Mouse (Mus musculus): ENCODE measurements around the gene Pdcd5. TPM values are rescaled to one million over a fixed set of nuclear protein-coding genes. Genes with fewer than 3 reads are reported as not detected.

Gene Pdcd5
- polyA plus RNA-seq, 1 experiment from 2014 or later, result 193 TPM

DNA sequence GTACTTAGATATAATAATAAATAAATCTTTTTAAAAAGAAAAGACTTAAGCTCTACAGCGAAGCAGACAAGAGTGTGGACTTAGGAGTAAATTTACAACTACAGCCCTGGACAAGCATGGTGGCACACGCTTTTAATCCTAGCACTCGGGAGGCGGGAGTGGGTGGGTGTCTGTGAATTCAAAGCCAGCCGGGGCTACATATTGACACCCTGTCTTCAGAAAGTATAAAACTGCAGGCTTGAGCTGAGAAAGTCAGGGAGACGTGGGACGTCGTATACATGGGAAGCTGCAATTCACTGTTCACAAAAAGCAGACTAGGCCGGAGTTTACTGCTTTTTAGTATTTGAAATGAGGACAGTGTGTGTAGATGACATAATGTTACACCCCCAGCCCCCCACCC, 10.4 kb downstream of the Pdcd5 start:
- no peak overlapping the region for H3K4me2 ChIP-seq
- H3K27me3 ChIP-seq (replicated peaks), result no peaks in the 10 kb centered on the region
- H3K4me1 ChIP-seq, result no peaks in the 10 kb centered on the region
- H3K9ac ChIP-seq, result no peak overlapping the region
- WGBS (ENCODE audit: insufficient replicate concordance), result 89% methylated on average over 9 of the region's 9 CpGs
- H3K36me3 ChIP-seq, result peaks cover 96% of the 10 kb centered on the region
- H3K27ac ChIP-seq, result no peak overlapping the region
- ATAC-seq, result no peak
- H3K4me3 ChIP-seq, result no peak overlapping the region
- H3K9me3 ChIP-seq (replicated peaks), result no peaks in the 10 kb centered on the region

DNA sequence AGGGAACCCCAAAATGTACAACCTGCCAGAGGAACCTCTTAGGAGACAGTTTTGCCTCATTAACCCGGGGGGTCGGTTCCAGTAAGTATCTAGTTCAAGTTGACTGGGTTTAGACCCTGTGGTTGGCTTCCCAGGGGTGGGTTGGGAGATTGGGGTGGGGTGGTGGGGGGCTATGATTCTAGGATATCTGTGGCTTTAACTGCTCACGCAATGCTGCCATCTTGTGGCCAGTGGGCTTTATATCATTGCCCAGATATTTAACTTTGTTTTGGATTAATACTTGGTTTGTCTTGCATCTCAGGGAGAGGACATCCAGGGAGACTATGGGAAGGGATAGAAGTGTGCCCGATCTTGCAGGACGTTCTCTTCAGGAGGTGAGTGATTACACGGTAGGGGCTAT, 11.1 kb downstream of the Pdcd5 start:
- Histone ChIP-seq H3K27me3 (replicated peaks) (no peaks in the 10 kb centered on the region), H3K9me3 (replicated peaks) (no peaks in the 10 kb centered on the region), H3K4me2 (no peak overlapping the region), H3K9ac (no peak overlapping the region), H3K27ac (no peak overlapping the region), H3K36me3 (peaks cover 96% of the 10 kb centered on the region), H3K4me3 (no peak overlapping the region), H3K4me1 (no peaks in the 10 kb centered on the region)
- no peak for ATAC-seq
- WGBS (ENCODE audit: insufficient replicate concordance), result 68% methylated on average over 6 of the region's 6 CpGs

DNA sequence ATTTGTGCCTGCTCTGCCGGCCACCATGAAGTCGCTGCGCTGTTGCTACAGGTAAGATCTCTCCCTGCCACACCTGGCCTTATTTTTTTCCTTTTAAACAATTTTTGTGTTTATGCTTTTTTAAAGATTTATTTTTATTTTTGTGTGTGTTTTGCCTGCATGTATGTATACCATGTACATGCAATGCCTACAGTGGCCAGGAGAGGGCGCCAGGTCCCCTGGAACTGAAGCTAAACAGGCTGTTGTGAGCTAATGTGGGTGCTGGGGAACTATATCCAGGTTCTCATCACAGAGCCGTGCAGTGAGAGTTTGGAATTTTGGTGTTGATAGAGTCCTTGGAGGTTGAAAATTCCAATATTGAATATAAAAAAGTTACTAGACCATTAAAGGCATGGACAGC, 18.8 kb downstream of the Pdcd5 start:
- peaks cover 95% of the 10 kb centered on the region for H3K36me3 ChIP-seq
- H3K4me1 ChIP-seq, result no peaks in the 10 kb centered on the region

DNA sequence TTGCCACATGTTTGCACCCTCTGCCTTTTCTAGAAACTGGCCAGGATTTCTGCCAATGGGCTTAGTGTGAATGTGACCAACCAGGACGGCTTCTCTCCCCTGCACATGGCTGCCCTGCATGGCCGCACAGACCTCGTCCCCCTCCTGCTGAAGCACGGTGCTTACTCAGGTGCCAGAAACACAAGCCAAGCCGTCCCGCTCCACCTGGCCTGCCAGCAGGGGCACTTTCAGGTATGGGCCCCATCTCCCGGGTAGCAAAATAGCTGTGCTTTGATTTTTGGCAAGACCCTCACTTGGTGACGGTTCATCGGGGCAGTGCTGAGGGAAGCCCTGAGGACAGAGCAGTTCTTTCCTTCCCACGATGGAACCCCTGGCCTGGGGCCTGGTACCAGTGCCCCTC, 19.9 kb downstream of the Pdcd5 start:
- H3K4me2 ChIP-seq, result no peak overlapping the region
- no peak overlapping the region for H3K4me3 ChIP-seq
- no peaks in the 10 kb centered on the region for H3K9me3 ChIP-seq (replicated peaks)
- H3K9ac ChIP-seq, result no peak overlapping the region
- H3K4me1 ChIP-seq, result no peaks in the 10 kb centered on the region
- 84% methylated on average over 10 of the region's 10 CpGs for WGBS (ENCODE audit: insufficient replicate concordance)
- ATAC-seq, result no peak
- peaks cover 95% of the 10 kb centered on the region for H3K36me3 ChIP-seq
- no peaks in the 10 kb centered on the region for H3K27me3 ChIP-seq (replicated peaks)
- no peak overlapping the region for H3K27ac ChIP-seq

More for the DNA sequence above, 18.8 kb downstream of the Pdcd5 start:
- no peak for ATAC-seq
- no peak overlapping the region for H3K9ac ChIP-seq
- no peak overlapping the region for H3K4me3 ChIP-seq
- no peak overlapping the region for H3K4me2 ChIP-seq
- no peaks in the 10 kb centered on the region for H3K27me3 ChIP-seq (replicated peaks)
- no peak overlapping the region for H3K27ac ChIP-seq
- WGBS (ENCODE audit: insufficient replicate concordance), result 64% methylated on average over 5 of the region's 5 CpGs
- no peaks in the 10 kb centered on the region for H3K9me3 ChIP-seq (replicated peaks)

DNA sequence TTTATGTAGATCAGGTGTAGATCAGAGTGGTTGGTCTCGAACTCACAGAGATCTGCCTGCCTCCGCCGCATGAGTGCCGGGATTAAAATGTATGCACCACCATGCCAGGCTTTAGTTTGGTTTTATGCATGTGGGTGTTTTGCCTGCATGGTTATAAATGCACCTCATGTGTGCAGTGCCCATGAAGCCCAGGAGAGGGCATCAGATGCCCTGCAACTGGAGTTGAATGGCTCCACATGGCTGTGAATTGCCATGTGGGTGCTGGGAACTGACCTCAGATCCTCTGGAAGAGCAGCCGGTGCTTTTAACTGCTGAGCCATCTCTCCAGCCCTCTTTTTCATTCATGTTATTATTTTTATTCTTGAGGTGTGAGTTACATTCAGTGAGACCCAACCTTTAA, 21.3 kb downstream of the Pdcd5 start:
- WGBS (ENCODE audit: insufficient replicate concordance), result 92% methylated on average over 5 of the region's 5 CpGs
- H3K27me3 ChIP-seq (replicated peaks), result no peaks in the 10 kb centered on the region
- H3K9ac ChIP-seq, result no peak overlapping the region
- H3K27ac ChIP-seq, result no peak overlapping the region
- peaks cover 97% of the 10 kb centered on the region for H3K36me3 ChIP-seq
- no peak for ATAC-seq
- H3K4me2 ChIP-seq, result no peak overlapping the region
- no peaks in the 10 kb centered on the region for H3K9me3 ChIP-seq (replicated peaks)
- no peak overlapping the region for H3K4me3 ChIP-seq
- no peaks in the 10 kb centered on the region for H3K4me1 ChIP-seq

DNA sequence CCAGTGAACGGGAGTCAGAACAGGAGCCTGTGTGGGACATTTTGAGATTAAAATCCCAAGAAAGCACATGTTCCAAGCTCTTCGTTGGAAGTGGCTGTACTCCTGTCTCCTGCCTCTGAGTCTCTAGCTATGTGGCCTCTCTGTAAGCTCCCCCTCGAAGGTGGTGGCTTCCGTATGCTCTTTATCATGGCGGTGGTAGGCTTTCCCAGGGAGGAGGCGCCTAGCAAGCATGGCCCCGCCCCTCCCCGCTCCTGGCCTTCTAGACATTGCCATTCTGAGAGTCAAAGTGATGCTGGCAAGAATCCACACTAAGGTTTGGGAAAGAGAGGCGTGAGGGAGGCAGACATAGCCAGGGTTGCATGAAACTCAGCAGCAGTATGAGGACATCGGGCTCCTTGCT, 24.7 kb downstream of the Pdcd5 start:
- H3K27ac ChIP-seq, result no peak overlapping the region
- no peaks in the 10 kb centered on the region for H3K4me1 ChIP-seq
- no peak overlapping the region for H3K4me2 ChIP-seq
- H3K9me3 ChIP-seq (replicated peaks), result no peaks in the 10 kb centered on the region
- H3K27me3 ChIP-seq (replicated peaks), result no peaks in the 10 kb centered on the region
- ATAC-seq, result no peak
- H3K9ac ChIP-seq, result no peak overlapping the region
- H3K36me3 ChIP-seq, result peaks cover 100% of the 10 kb centered on the region
- 84% methylated on average over 10 of the region's 10 CpGs for WGBS (ENCODE audit: insufficient replicate concordance)
- H3K4me3 ChIP-seq, result no peak overlapping the region

DNA sequence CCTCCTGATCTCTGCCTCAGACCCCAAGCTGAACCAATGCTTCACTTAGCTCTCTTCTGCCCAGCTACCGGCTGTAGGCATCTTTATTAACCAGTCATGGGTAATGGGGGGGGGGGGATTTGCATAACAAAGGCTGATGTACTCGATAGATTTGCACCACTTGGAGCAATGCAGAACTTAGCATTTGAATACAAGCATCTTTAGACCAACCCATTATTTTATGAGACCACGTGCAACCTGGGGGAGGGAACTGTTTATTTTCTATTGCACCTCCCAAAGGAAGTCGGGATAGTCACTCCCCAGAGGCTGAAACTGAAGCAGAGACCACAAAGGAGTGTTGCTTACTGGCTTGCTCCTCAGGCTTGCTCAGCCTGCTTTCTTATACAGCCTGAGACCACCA, 29.8 kb downstream of the Pdcd5 start:
- H3K4me2 ChIP-seq, result no peak overlapping the region
- no peak overlapping the region for H3K27ac ChIP-seq
- H3K27me3 ChIP-seq (replicated peaks), result no peaks in the 10 kb centered on the region
- no peak overlapping the region for H3K9ac ChIP-seq
- 78% methylated on average over 4 of the region's 4 CpGs for WGBS (ENCODE audit: insufficient replicate concordance)
- ATAC-seq, result no peak
- no peaks in the 10 kb centered on the region for H3K9me3 ChIP-seq (replicated peaks)
- H3K4me1 ChIP-seq, result no peaks in the 10 kb centered on the region
- H3K36me3 ChIP-seq, result peaks cover 100% of the 10 kb centered on the region
- H3K4me3 ChIP-seq, result no peak overlapping the region

DNA sequence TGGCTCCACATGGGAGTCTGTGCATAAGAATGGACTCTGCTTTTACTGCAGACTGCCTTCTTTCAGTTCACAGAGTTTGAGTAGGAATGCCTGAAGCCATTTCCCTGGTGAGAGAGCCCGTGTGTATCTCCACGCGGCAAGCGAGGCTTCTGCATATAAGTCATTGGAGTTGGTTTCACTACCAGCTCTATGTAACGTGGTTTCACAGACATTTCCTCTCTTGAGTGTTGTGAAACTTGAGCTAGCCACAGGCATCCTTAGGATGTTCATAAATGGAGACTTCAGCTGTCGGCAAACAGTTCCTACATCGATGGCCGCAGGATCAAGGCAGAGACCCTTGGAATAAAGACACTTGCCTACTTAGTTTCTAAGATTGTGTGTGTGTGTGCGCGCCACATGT, 38.1 kb downstream of the Pdcd5 start:
- H3K9me3 ChIP-seq (replicated peaks), result 0 out of 2 replicates have a peak, but pooled peaks cover 4% of the 10 kb centered on the region
- H3K4me1 ChIP-seq, result no peaks in the 10 kb centered on the region
- H3K36me3 ChIP-seq, result peaks cover 97% of the 10 kb centered on the region
- no peak for ATAC-seq
- 88% methylated on average over 10 of the region's 10 CpGs for WGBS (ENCODE audit: insufficient replicate concordance)
- H3K4me3 ChIP-seq, result no peak overlapping the region
- H3K4me2 ChIP-seq, result no peak overlapping the region
- no peak overlapping the region for H3K27ac ChIP-seq
- H3K9ac ChIP-seq, result no peak overlapping the region
- H3K27me3 ChIP-seq (replicated peaks), result no peaks in the 10 kb centered on the region

DNA sequence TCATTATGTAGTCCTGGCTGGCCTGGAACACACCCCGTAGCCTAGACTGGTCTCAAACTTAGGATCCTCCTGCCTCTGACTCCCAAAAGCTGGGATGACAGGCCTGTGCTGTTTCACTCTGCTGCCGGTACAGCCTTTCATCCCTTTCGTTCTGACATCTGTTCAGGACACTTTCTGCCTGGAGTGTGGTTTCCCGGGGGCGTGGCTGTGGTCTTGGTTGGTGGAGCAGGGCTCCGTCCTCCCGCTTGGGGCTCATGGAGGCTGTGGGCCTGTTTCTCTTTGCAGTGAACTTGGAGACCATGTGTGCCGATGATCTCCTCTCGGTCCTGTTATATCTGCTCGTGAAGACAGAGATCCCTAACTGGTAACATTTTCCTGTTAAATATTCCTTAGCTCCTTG, 40.5 kb downstream of the Pdcd5 start:
- ATAC-seq, result no peak

DNA sequence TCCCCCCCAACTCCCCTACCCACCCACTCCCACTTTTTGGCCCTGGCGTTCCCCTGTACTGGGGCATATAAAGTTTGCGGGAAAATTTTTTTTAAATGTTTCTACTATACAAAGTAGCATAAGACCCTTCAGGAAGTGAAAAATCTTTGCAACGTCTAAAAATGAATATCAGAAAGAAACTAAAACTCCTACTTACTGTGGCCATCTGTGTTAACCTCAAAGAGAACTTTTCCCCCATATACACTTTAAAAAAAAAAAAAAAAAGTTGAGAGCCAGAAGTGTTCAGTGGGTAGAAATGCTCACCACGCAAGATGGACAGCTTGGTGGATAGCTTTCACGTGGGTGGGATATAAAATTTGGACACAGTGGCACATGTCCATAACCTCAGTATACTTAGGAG, 44.6 kb downstream of the Pdcd5 start:
- ATAC-seq, result no peak
- H3K27me3 ChIP-seq (replicated peaks), result no peaks in the 10 kb centered on the region

More for the DNA sequence above, 40.5 kb downstream of the Pdcd5 start:
- H3K4me3 ChIP-seq, result no peak overlapping the region
- 70% methylated on average over 10 of the region's 10 CpGs for WGBS (ENCODE audit: insufficient replicate concordance)
- no peak overlapping the region for H3K27ac ChIP-seq
- H3K4me2 ChIP-seq, result no peak overlapping the region
- H3K9ac ChIP-seq, result no peak overlapping the region
- no peaks in the 10 kb centered on the region for H3K27me3 ChIP-seq (replicated peaks)
- H3K4me1 ChIP-seq, result no peaks in the 10 kb centered on the region
- H3K36me3 ChIP-seq, result peaks cover 97% of the 10 kb centered on the region
- H3K9me3 ChIP-seq (replicated peaks), result 0 out of 2 replicates have a peak, but pooled peaks cover 4% of the 10 kb centered on the region

DNA sequence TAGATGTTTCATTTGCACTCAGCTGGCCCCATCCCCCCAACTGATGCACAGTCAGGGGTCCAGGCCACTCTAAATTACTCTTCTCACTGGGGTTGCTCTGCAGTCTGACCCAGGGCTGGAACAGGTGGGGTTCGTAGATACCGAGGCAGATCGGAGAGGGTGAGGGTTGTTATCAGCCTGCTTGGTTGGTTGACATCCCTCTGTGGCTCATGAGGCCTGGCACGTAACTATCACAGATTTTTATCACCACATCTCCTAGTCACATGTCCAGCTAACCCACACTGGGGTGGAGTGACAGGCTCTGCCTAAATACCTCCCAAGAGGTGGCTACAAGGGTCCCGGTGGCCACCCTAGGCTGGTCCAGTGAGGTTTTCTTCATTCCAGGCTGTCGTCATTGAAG, 46.2 kb downstream of the Pdcd5 start:
- Histone ChIP-seq H3K9ac (no peak overlapping the region), H3K27ac (peak overlapping the region; percentile 29; the same call in 1 of the 2 replicates), H3K9me3 (replicated peaks) (no peaks in the 10 kb centered on the region), H3K4me2 (no peak overlapping the region), H3K27me3 (replicated peaks) (no peaks in the 10 kb centered on the region), H3K36me3 (peaks cover 95% of the 10 kb centered on the region), H3K4me1 (peaks cover 27% of the 10 kb centered on the region), H3K4me3 (no peak overlapping the region)
- 35% methylated on average over 6 of the region's 6 CpGs for WGBS (ENCODE audit: insufficient replicate concordance)
- ATAC-seq, result peak; percentile 83

More for the DNA sequence above, 44.6 kb downstream of the Pdcd5 start:
- H3K27ac ChIP-seq, result no peak overlapping the region
- H3K4me1 ChIP-seq, result peaks cover 27% of the 10 kb centered on the region
- H3K9ac ChIP-seq, result no peak overlapping the region
- H3K4me2 ChIP-seq, result no peak overlapping the region
- WGBS (ENCODE audit: insufficient replicate concordance), result 88% methylated on average over 5 of the region's 5 CpGs
- peaks cover 95% of the 10 kb centered on the region for H3K36me3 ChIP-seq
- 0 out of 2 replicates have a peak, but pooled peaks cover 1% of the 10 kb centered on the region for H3K9me3 ChIP-seq (replicated peaks)
- H3K4me3 ChIP-seq, result no peak overlapping the region

DNA sequence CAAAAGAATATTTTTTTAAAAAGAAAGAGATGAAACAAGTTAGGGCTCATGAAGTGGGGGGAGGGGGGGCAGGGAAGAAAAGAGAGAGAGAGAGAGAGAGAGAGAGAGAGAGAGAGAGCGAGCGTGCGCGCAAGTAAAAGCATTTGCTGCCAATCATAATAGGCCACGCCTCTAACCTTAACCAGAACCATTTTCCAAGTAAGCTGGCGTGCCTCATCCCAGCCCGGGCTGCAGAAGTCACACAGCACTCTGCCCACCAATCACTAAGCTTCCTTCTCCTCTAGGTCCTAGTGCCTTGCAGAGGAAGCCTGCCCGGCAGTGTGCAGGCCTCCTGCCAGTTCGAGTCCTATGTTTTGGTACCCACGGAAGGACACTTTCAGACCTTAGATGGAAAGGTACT, 47.3 kb downstream of the Pdcd5 start:
- no peaks in the 10 kb centered on the region for H3K27me3 ChIP-seq (replicated peaks)
- no peak for ATAC-seq
- peaks cover 27% of the 10 kb centered on the region for H3K4me1 ChIP-seq
- H3K9me3 ChIP-seq (replicated peaks), result no peaks in the 10 kb centered on the region
- 82% methylated on average over 10 of the region's 10 CpGs for WGBS (ENCODE audit: insufficient replicate concordance)
- H3K4me3 ChIP-seq, result no peak overlapping the region
- no peak overlapping the region for H3K27ac ChIP-seq
- peaks cover 97% of the 10 kb centered on the region for H3K36me3 ChIP-seq
- H3K4me2 ChIP-seq, result no peak overlapping the region
- no peak overlapping the region for H3K9ac ChIP-seq

DNA sequence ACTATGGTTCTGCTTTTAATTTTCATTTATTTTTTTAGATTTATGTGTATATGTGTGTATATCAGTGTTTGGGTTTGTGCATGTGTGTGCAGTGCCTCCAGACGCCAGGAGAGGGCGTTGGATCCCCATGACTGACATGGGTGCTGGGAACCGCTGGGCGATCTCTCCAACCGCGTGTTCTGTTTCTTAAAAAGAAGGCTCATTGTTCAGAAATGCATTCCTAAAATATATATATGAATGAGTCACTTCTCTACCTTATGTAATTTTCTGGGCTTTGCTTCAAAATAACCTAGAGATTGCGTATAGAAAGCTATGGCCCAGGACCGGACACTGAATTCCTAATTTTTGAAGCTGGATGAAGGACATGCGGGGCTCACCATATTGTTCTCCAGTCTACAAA, 47.8 kb downstream of the Pdcd5 start:
- peaks cover 27% of the 10 kb centered on the region for H3K4me1 ChIP-seq
- 86% methylated on average over 9 of the region's 9 CpGs for WGBS (ENCODE audit: insufficient replicate concordance)
- no peak overlapping the region for H3K4me2 ChIP-seq
- no peak overlapping the region for H3K9ac ChIP-seq
- ATAC-seq, result no peak
- H3K4me3 ChIP-seq, result no peak overlapping the region
- no peaks in the 10 kb centered on the region for H3K27me3 ChIP-seq (replicated peaks)
- H3K36me3 ChIP-seq, result peaks cover 98% of the 10 kb centered on the region
- H3K27ac ChIP-seq, result no peak overlapping the region
- H3K9me3 ChIP-seq (replicated peaks), result no peaks in the 10 kb centered on the region
